Mouse (Mus musculus) ES-E14 (cell line): ENCODE results near the gene B2m. TPM values are rescaled to one million over a fixed set of nuclear protein-coding genes. Genes with fewer than 3 reads are reported as not detected.

Experiments used
- DNase-seq: peaks from one replicate; pipeline ENCODE4 v3.0.0-alpha.2; 2013; ENCODE audit warnings: low read depth, low spot score
- H3K27ac ChIP-seq: 2 replicates; pipeline ENCODE4 v1.5.1; 2012; ENCODE audit warnings: low read depth, mild to moderate bottlenecking, low read length, moderate library complexity, mixed read lengths; ENCODE audit not compliant: poor library complexity, insufficient read depth, severe bottlenecking
- H3K36me3 ChIP-seq: 2 replicates; pipeline ENCODE4 v1.6.1; 2012; ENCODE audit warnings: mild to moderate bottlenecking, low read length, moderate library complexity, mixed read lengths; ENCODE audit not compliant: control insufficient read depth, poor library complexity, insufficient read depth, severe bottlenecking
- H3K4me1 ChIP-seq, 2 experiments: fragments of 150-350 bp in 1 of 2; sonication (generic) in 1 of 2; 2 replicates each; pipeline ENCODE4 v1.6.1; 2012; ENCODE audit warnings: low read length in 2 of 2, mild to moderate bottlenecking in 1 of 2, mixed read lengths in 1 of 2; ENCODE audit not compliant: control insufficient read depth in 2 of 2, insufficient read depth in 2 of 2, poor library complexity in 1 of 2
- H3K4me3 ChIP-seq, 2 experiments: fragments of 150-350 bp in 1 of 2; sonication (generic) in 1 of 2; 2 replicates each; pipeline ENCODE4 v1.5.1; 2012; ENCODE audit warnings: low read length in 2 of 2, low read depth in 1 of 2, mild to moderate bottlenecking in 1 of 2, mixed read lengths in 1 of 2; ENCODE audit not compliant: insufficient read depth in 1 of 2, poor library complexity in 1 of 2, severe bottlenecking in 1 of 2
- H3K9ac ChIP-seq: 2 replicates; pipeline ENCODE4 v1.6.1; 2012; ENCODE audit warnings: low read depth, mild to moderate bottlenecking, low read length, mixed read lengths; ENCODE audit not compliant: poor library complexity, insufficient read depth, severe bottlenecking
- H3K9me3 ChIP-seq: fragments of 150-350 bp; sonication (generic); 2 replicates; pipeline ENCODE4 v1.6.1; 2012; ENCODE audit warnings: low read depth, mild to moderate bottlenecking, low read length; ENCODE audit not compliant: control insufficient read depth, insufficient read depth
- CHD2 ChIP-seq: IDR thresholded peaks from 2 replicates; pipeline ENCODE4 v1.6.1; 2014; ENCODE audit warnings: mild to moderate bottlenecking, low read depth, low read length, inconsistent platforms
- HCFC1 ChIP-seq: IDR thresholded peaks from 2 replicates; pipeline ENCODE4 v1.6.1; 2012; ENCODE audit warnings: low read length, inconsistent platforms, borderline replicate concordance; ENCODE audit not compliant: insufficient read depth
- MAFK ChIP-seq: IDR thresholded peaks from 2 replicates; pipeline ENCODE4 v1.6.1; 2014; ENCODE audit warnings: mild to moderate bottlenecking, low read depth, low read length, inconsistent platforms; ENCODE audit not compliant: insufficient read depth
- ZC3H11A ChIP-seq: IDR thresholded peaks from 2 replicates; pipeline ENCODE4 v1.6.1; 2012; ENCODE audit warnings: low read depth, mild to moderate bottlenecking, inconsistent platforms, low read length, borderline replicate concordance
- ZNF384 ChIP-seq: IDR thresholded peaks from 2 replicates; pipeline ENCODE4 v1.6.1; 2012; ENCODE audit warnings: low read depth, low read length, inconsistent platforms
- in situ Hi-C, 2 experiments: fragments of 600-800 bp; cut with MboI; formaldehyde crosslinking; loops; one replicate each; pipeline ENCODE4 v1.15.1; 2025; ENCODE audit warnings: low sequenced_read_pairs in 2 of 2, inconsistent platforms in 1 of 2; ENCODE audit not compliant: unreplicated experiment in 2 of 2
- total RNA-seq: library from RNA; depleted of rRNA; stranded (reverse); fragments of 300-350 nt; gene quantifications from 2 replicates; pipeline ENCODE4 v1.2.3, GENCODE M21; 2012; rRNA removed

The B2m gene
- total RNA-seq, 1 experiment: 73.8 TPM

DNA sequence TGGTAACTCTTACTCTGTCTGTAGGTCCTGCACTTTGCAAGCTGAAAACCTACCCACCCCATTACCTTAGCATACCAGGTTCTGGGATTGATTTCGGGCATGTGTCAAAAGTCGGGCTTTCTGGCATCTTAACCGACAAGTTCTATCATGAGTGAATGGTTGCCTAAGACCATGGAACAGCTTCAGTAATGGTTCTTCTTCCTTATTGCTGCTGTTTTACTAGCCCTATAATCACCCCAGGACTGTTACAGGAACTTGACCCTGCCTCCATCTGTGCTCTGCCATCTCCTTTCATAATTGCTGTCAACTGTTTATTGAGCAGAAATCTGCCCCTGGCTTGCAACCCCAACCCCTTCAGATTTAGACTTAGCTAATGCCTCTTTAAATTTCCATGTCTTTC is 39.3 kb downstream of the B2m start:
- Histone ChIP-seq H3K4me1 (peaks cover 0 to 3% of the 10 kb centered on the region in 2 experiments; a peak in 1 of 4 replicates), H3K4me3 (peak overlapping the region; percentile 53 to 69; a peak in 3 of 4 replicates), H3K27ac (no peak overlapping the region), H3K9me3 (no peaks in the 10 kb centered on the region), H3K9ac (no peak overlapping the region), H3K36me3 (no peaks in the 10 kb centered on the region)
- TF ChIP-seq CHD2: no peak
- TF ChIP-seq MAFK: no peak
- TF ChIP-seq HCFC1: no peak
- no peak for TF ChIP-seq ZC3H11A
- in situ Hi-C loops: no loop called here
- DNase-seq: no peak

DNA sequence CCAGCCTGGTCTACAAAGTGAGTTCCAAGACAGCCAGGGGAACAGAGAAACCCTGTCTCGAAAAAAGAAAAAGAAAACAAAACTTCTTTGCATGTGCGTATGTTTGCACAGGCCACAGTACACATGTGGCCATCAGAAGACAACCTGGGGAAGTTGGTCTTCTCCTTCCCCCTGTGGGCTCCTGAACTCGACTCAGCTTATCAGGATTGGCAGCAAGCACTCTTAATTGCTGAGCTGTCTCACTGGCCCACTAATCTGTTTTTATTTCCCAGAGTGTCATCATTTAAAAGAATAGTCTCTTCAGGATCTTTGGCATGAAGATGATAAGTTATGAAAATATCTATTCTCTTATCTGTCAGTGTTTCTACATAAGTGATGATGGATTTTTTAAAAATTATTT is 44.4 kb downstream of the B2m start:
- in situ Hi-C loops: no loop called here
- no peak for DNase-seq
- Histone ChIP-seq H3K4me3 (no peak overlapping the region), H3K9ac (no peak overlapping the region), H3K9me3 (no peaks in the 10 kb centered on the region), H3K27ac (no peak overlapping the region), H3K4me1 (no peaks in the 10 kb centered on the region), H3K36me3 (no peaks in the 10 kb centered on the region)
- TF ChIP-seq ZC3H11A (no peak), HCFC1 (no peak), MAFK (no peak), ZNF384 (no peak), CHD2 (no peak)

DNA sequence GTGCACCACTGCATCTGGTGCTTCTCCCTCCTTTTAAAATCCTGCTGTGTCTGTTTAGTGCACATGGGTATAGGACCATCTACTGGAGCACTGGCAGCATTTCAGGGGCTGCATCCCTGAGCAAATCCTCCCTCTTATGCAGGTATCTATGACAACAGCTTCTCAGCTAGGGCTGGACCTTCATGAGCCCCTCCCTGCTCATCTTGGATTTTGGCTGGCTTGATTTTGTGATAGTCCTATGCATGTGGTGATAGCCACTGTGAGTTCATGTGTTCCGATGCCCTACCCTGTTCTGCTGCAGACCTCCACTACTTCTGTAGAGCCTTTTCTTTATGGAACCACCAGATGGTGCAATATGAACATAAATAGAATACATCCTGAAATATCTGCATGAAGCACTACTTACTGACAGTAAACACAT is 47.0 kb downstream of the B2m start:
- no peaks in the 10 kb centered on the region for H3K9me3 ChIP-seq
- no peaks in the 10 kb centered on the region for H3K36me3 ChIP-seq
- DNase-seq: no peak
- no peak overlapping the region for H3K27ac ChIP-seq
- TF ChIP-seq ZC3H11A: 0 out of 2 replicates have a peak, but pooled peaks have one; percentile 17
- TF ChIP-seq CHD2: no peak
- in situ Hi-C loops: no loop called here
- H3K4me3 ChIP-seq: no peak overlapping the region
- H3K4me1 ChIP-seq: no peaks in the 10 kb centered on the region
- no peak overlapping the region for H3K9ac ChIP-seq

GRCm38 (mm10) chr2:122201501-122201900 is 54.0 kb downstream of the B2m start:
- no peak for DNase-seq
- in situ Hi-C loops: no loop called here
- Histone ChIP-seq H3K9me3 (no peaks in the 10 kb centered on the region), H3K27ac (no peak overlapping the region), H3K9ac (no peak overlapping the region), H3K4me1 (no peaks in the 10 kb centered on the region; a peak in 1 of 4 replicates), H3K4me3 (no peak overlapping the region), H3K36me3 (no peaks in the 10 kb centered on the region)
- TF ChIP-seq HCFC1 (no peak), MAFK (no peak), ZNF384 (no peak), CHD2 (no peak), ZC3H11A (no peak)

Other genes starting within 250 kb of the B2m start
- 38.9 and 40.0 TPM in 2 replicates for gene Ctdspl2, start 191.7 kb upstream of the B2m start, total RNA-seq
- gene Mageb3, start 191.6 kb upstream of the B2m start, total RNA-seq: 0.16 and 0.31 TPM in 2 replicates
- 15.5 and 17.1 TPM in 2 replicates for gene Eif3j1, start 119.1 kb upstream of the B2m start, total RNA-seq
- 15.4 and 18.2 TPM in 2 replicates for gene Spg11, start 29.3 kb upstream of the B2m start, total RNA-seq
- not detected in 2 replicates for gene Trim69, start 13.0 kb downstream of the B2m start, total RNA-seq
- gene Patl2, start 38.5 kb downstream of the B2m start, total RNA-seq: 1.3 and 2.3 TPM in 2 replicates
- gene Terb2, start 38.6 kb downstream of the B2m start, total RNA-seq: 0.53 and 1.9 TPM in 2 replicates
- gene Sord, start 87.1 kb downstream of the B2m start, total RNA-seq: 18.3 and 26.0 TPM in 2 replicates
- gene Duox2, start 150.8 kb downstream of the B2m start, total RNA-seq: 0.13 and 0.42 TPM in 2 replicates
- 0.49 and 0.95 TPM in 2 replicates for gene Duoxa2, start 151.2 kb downstream of the B2m start, total RNA-seq
- 0.90 and 1.3 TPM in 2 replicates for gene Duoxa1, start 166.0 kb downstream of the B2m start, total RNA-seq
- 0.76 and 1.0 TPM in 2 replicates for gene Duox1, start 168.0 kb downstream of the B2m start, total RNA-seq
- gene Shf, start 221.5 kb downstream of the B2m start, total RNA-seq: 9.2 and 16.6 TPM in 2 replicates